In the genomic region with DNA sequence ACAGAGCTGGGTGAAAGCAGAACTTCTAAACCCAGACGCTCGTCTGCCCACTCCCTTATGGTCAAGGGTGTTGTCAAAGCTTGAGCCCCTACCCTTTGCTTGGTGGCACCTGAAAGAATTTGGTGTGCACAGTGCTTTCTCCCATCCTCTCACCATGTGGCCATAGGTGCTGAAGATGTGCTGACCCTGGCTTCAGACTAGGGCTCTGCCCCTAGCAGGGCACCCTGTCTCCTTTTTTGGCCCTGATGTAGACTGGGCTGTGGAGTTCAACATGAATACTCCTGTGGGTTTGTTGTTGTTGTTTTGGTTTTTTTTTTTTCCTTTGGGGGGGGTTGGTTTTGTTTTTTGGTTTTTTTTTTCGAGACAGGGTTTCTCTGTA, we compare ENCODE assay signal across 11 mouse cellular contexts. TPM values are rescaled to one million over a fixed set of nuclear protein-coding genes. Genes with fewer than 3 reads are reported as not detected.
DNase-seq lines count a peak whose midpoint lies in the region; ATAC-seq and TF ChIP-seq lines count a peak whose summit lies in the region.
"Had no signal": no experiment of that assay in that cellular context is flagged by ENCODE, and none has a peak within 500 bp of the region (broad histone marks: within the 10 kb centered on the region; RNA-seq: fewer than 3 reads in every experiment).

No protein-coding gene starts in this region.

- H3K36me3 ChIP-seq in heart, embryonic 11.5 days (ENCODE audit: control insufficient read depth, insufficient read depth, low read length): no peaks in the 10 kb centered on the region
- no peaks in the 10 kb centered on the region for H3K36me3 ChIP-seq in heart, embryonic 10.5 days
- H3K36me3 ChIP-seq in lung, embryonic 15.5 days: no peaks in the 10 kb centered on the region
- no peaks in the 10 kb centered on the region for H3K36me3 ChIP-seq in intestine, postnatal 0 days (ENCODE audit: control insufficient read depth, insufficient read depth)
- peaks cover 48% of the 10 kb centered on the region for H3K36me3 ChIP-seq in neural tube, embryonic 15.5 days
- H3K36me3 ChIP-seq: limb, embryonic 13.5 days had no signal

- no peaks in the 10 kb centered on the region for H3K4me1 ChIP-seq in heart, embryonic 11.5 days (ENCODE audit: control insufficient read depth, insufficient read depth, low read length)
- 0 out of 2 replicates have a peak, but pooled peaks cover 8% of the 10 kb centered on the region for H3K4me1 ChIP-seq in heart, embryonic 10.5 days
- no peaks in the 10 kb centered on the region for H3K4me1 ChIP-seq in lung, embryonic 15.5 days
- H3K4me1 ChIP-seq in intestine, postnatal 0 days (replicated peaks; ENCODE audit: control insufficient read depth, insufficient read depth, low read length): no peaks in the 10 kb centered on the region
- H3K4me1 ChIP-seq in neural tube, embryonic 15.5 days: peaks cover 15% of the 10 kb centered on the region; the same call in 1 of the 2 replicates
- H3K4me1 ChIP-seq: limb, embryonic 13.5 days had no signal

- DNase-seq in heart, embryonic 10.5 days (ENCODE audit: low spot score): no peak
- no peak for DNase-seq in lung, adult 18-20 months
- DNase-seq in layer of hippocampus, adult 18-20 months (ENCODE audit: low spot score in 2 of 2): no peak
- no peak for DNase-seq in right cerebral cortex, postnatal 14 days

- TF ChIP-seq CTCF in intestine, postnatal 0 days (IDR thresholded peaks at IDR 0.05; ENCODE audit: low read depth): no peak

- peak overlapping the region; percentile 3; the same call in 1 of the 2 replicates for H3K9ac ChIP-seq in heart, embryonic 11.5 days (ENCODE audit: low read depth, low read length)
- no peak overlapping the region for H3K9ac ChIP-seq in lung, embryonic 15.5 days
- no peak overlapping the region for H3K9ac ChIP-seq in intestine, postnatal 0 days (ENCODE audit: low read depth, low read length)
- no peak overlapping the region for H3K9ac ChIP-seq in neural tube, embryonic 15.5 days (replicated peaks)
- H3K9ac ChIP-seq: limb, embryonic 13.5 days had no signal

- ATAC-seq in heart, embryonic 11.5 days (replicated peaks; ENCODE audit: insufficient number of reproducible peaks, low FRiP score, low TSS enrichment): no peak
- ATAC-seq in lung, embryonic 15.5 days (ENCODE audit: borderline replicate concordance, extremely low read depth, low FRiP score, low TSS enrichment): no peak
- ATAC-seq in intestine, postnatal 0 days: no peak
- peak; percentile 29; the same call in 1 of the 2 replicates for ATAC-seq in neural tube, embryonic 15.5 days (ENCODE audit: low FRiP score)

- H3K4me3 ChIP-seq in heart, embryonic 11.5 days (ENCODE audit: low read depth, low read length): no peak overlapping the region
- no peak overlapping the region for H3K4me3 ChIP-seq in heart, embryonic 10.5 days
- H3K4me3 ChIP-seq in lung, embryonic 15.5 days: no peak overlapping the region
- no peak overlapping the region for H3K4me3 ChIP-seq in intestine, postnatal 0 days (ENCODE audit: low read depth, low read length)
- H3K4me3 ChIP-seq in neural tube, embryonic 15.5 days (replicated peaks): no peak overlapping the region

- peak overlapping the region; percentile 61; the same call in 1 of the 2 replicates for H3K4me2 ChIP-seq in heart, embryonic 11.5 days
- peak overlapping the region; percentile 51; the same call in 1 of the 2 replicates for H3K4me2 ChIP-seq in lung, embryonic 15.5 days
- peak overlapping the region; percentile 58 for H3K4me2 ChIP-seq in intestine, postnatal 0 days (replicated peaks; ENCODE audit: low read depth)
- peak overlapping the region; percentile 42; the same call in 1 of the 2 replicates for H3K4me2 ChIP-seq in neural tube, embryonic 15.5 days

- no peak overlapping the region for H3K27ac ChIP-seq in heart, embryonic 11.5 days (ENCODE audit: low read depth, low read length)
- H3K27ac ChIP-seq in heart, embryonic 10.5 days: no peak overlapping the region
- no peak overlapping the region for H3K27ac ChIP-seq in lung, embryonic 15.5 days
- no peak overlapping the region for H3K27ac ChIP-seq in intestine, postnatal 0 days (ENCODE audit: low read depth, low read length)
- no peak overlapping the region; the same call in 1 of the 2 replicates for H3K27ac ChIP-seq in neural tube, embryonic 15.5 days (replicated peaks)
- H3K27ac ChIP-seq: limb, embryonic 13.5 days had no signal

- no peaks in the 10 kb centered on the region for H3K27me3 ChIP-seq in heart, embryonic 11.5 days (ENCODE audit: control insufficient read depth, insufficient read depth, low read length)
- H3K27me3 ChIP-seq in heart, embryonic 10.5 days (ENCODE audit: insufficient read depth, poor library complexity, severe bottlenecking): peaks cover 16% of the 10 kb centered on the region; the same call in 1 of the 2 replicates
- H3K27me3 ChIP-seq in lung, embryonic 15.5 days: no peaks in the 10 kb centered on the region
- no peaks in the 10 kb centered on the region for H3K27me3 ChIP-seq in intestine, postnatal 0 days (replicated peaks; ENCODE audit: control insufficient read depth, insufficient read depth, low read length)
- no peaks in the 10 kb centered on the region for H3K27me3 ChIP-seq in neural tube, embryonic 15.5 days (replicated peaks)
- H3K27me3 ChIP-seq: limb, embryonic 13.5 days had no signal

- H3K9me3 ChIP-seq in heart, embryonic 11.5 days (replicated peaks; ENCODE audit: control insufficient read depth, low read length): peaks cover 10% of the 10 kb centered on the region
- peaks cover 13% of the 10 kb centered on the region for H3K9me3 ChIP-seq in heart, embryonic 10.5 days
- H3K9me3 ChIP-seq in lung, embryonic 15.5 days: peaks cover 8% of the 10 kb centered on the region; the same call in 1 of the 2 replicates
- H3K9me3 ChIP-seq in intestine, postnatal 0 days (ENCODE audit: control insufficient read depth): peaks cover 6% of the 10 kb centered on the region; the same call in 1 of the 2 replicates
- 0 out of 2 replicates have a peak, but pooled peaks cover 4% of the 10 kb centered on the region for H3K9me3 ChIP-seq in neural tube, embryonic 15.5 days (replicated peaks)

- 10% methylated on average over 3 of the region's 3 CpGs for WGBS in heart, embryonic 11.5 days (ENCODE audit: insufficient replicate concordance)
- WGBS in heart, embryonic 10.5 days: 11% methylated on average over 3 of the region's 3 CpGs
- WGBS in lung, embryonic 15.5 days: 13% methylated on average over 3 of the region's 3 CpGs
- 11% methylated on average over 3 of the region's 3 CpGs for WGBS in intestine, postnatal 0 days
- 28% methylated on average over 3 of the region's 3 CpGs for WGBS in neural tube, embryonic 15.5 days

RNA-seq across cellular contexts. Expression of a gene that starts 0.6 kb away (rescaled TPM):
- polyA plus RNA-seq in heart, embryonic 11.5 days (2014; fragmentation: Nextera tagmentation; extraction: Ambion mirVana): 32.2 and 36.1 TPM in 2 replicates
- polyA plus RNA-seq in heart, embryonic 10.5 days (2016; fragmentation: Nextera tagmentation; extraction: Ambion mirVana): 36.4 and 38.6 TPM in 2 replicates
- 29.7 and 31.1 TPM in 2 replicates for polyA plus RNA-seq in lung, embryonic 15.5 days (2015; fragmentation: Nextera tagmentation; extraction: Ambion mirVana)
- 16.6 and 18.4 TPM in 2 replicates for polyA plus RNA-seq in intestine, postnatal 0 days (2015; fragmentation: Nextera tagmentation; extraction: Ambion mirVana)
- polyA plus RNA-seq in neural tube, embryonic 15.5 days (2015; fragmentation: Nextera tagmentation; extraction: Ambion mirVana): 46.8 and 52.3 TPM in 2 replicates
- 10 to 100 TPM; 54.0 to 54.7 TPM for total RNA-seq in layer of hippocampus, adult 18-20 months (2021)

RNA-seq across cellular contexts. Expression of a gene that starts 11.5 kb away (rescaled TPM):
- polyA plus RNA-seq in heart, embryonic 11.5 days (2014; fragmentation: Nextera tagmentation; extraction: Ambion mirVana): 13.6 and 13.8 TPM in 2 replicates
- polyA plus RNA-seq in heart, embryonic 10.5 days (2016; fragmentation: Nextera tagmentation; extraction: Ambion mirVana): 10.5 and 15.8 TPM in 2 replicates
- 4.6 and 11.4 TPM in 2 replicates for polyA plus RNA-seq in lung, embryonic 15.5 days (2015; fragmentation: Nextera tagmentation; extraction: Ambion mirVana)
- 22.5 and 23.9 TPM in 2 replicates for polyA plus RNA-seq in intestine, postnatal 0 days (2015; fragmentation: Nextera tagmentation; extraction: Ambion mirVana)
- polyA plus RNA-seq in neural tube, embryonic 15.5 days (2015; fragmentation: Nextera tagmentation; extraction: Ambion mirVana): 1,289 and 1,555 TPM in 2 replicates
- total RNA-seq in layer of hippocampus, adult 18-20 months (2021): 100 to 1,000 TPM; 253 to 286 TPM

RNA-seq across cellular contexts. Expression of a gene that starts 15.9 kb away (rescaled TPM):
- polyA plus RNA-seq in heart, embryonic 11.5 days (2014; fragmentation: Nextera tagmentation; extraction: Ambion mirVana): 0.06 TPM in 1 of 2 replicates, not detected in the other
- polyA plus RNA-seq in heart, embryonic 10.5 days (2016; fragmentation: Nextera tagmentation; extraction: Ambion mirVana): not detected in 2 replicates
- not detected in 2 replicates for polyA plus RNA-seq in lung, embryonic 15.5 days (2015; fragmentation: Nextera tagmentation; extraction: Ambion mirVana)
- not detected in 2 replicates for polyA plus RNA-seq in intestine, postnatal 0 days (2015; fragmentation: Nextera tagmentation; extraction: Ambion mirVana)
- polyA plus RNA-seq in neural tube, embryonic 15.5 days (2015; fragmentation: Nextera tagmentation; extraction: Ambion mirVana): 0.20 and 0.22 TPM in 2 replicates
- under 1 TPM in 1 of 2 experiments, not detected in 1; 0.07 TPM for total RNA-seq in layer of hippocampus, adult 18-20 months (2021)
- total RNA-seq: gastrocnemius, postnatal 14 days had no signal
- polyA plus RNA-seq: kidney, adult 2 months had no signal

RNA-seq across cellular contexts. Expression of a gene that starts 49.2 kb away (rescaled TPM):
- 148 and 165 TPM in 2 replicates for polyA plus RNA-seq in heart, embryonic 11.5 days (2014; fragmentation: Nextera tagmentation; extraction: Ambion mirVana)
- polyA plus RNA-seq in heart, embryonic 10.5 days (2016; fragmentation: Nextera tagmentation; extraction: Ambion mirVana): 153 and 172 TPM in 2 replicates
- polyA plus RNA-seq in lung, embryonic 15.5 days (2015; fragmentation: Nextera tagmentation; extraction: Ambion mirVana): 143 and 162 TPM in 2 replicates
- 147 and 178 TPM in 2 replicates for polyA plus RNA-seq in intestine, postnatal 0 days (2015; fragmentation: Nextera tagmentation; extraction: Ambion mirVana)
- 368 and 390 TPM in 2 replicates for polyA plus RNA-seq in neural tube, embryonic 15.5 days (2015; fragmentation: Nextera tagmentation; extraction: Ambion mirVana)
- 100 to 1,000 TPM; 487 TPM for total RNA-seq in layer of hippocampus, adult 18-20 months (2021)

RNA-seq across cellular contexts. Expression of a gene that starts 54.9 kb away (rescaled TPM):
- polyA plus RNA-seq in heart, embryonic 11.5 days (2014; fragmentation: Nextera tagmentation; extraction: Ambion mirVana): 29.8 and 32.9 TPM in 2 replicates
- polyA plus RNA-seq in heart, embryonic 10.5 days (2016; fragmentation: Nextera tagmentation; extraction: Ambion mirVana): 56.3 and 63.8 TPM in 2 replicates
- polyA plus RNA-seq in lung, embryonic 15.5 days (2015; fragmentation: Nextera tagmentation; extraction: Ambion mirVana): 48.2 and 50.5 TPM in 2 replicates
- polyA plus RNA-seq in intestine, postnatal 0 days (2015; fragmentation: Nextera tagmentation; extraction: Ambion mirVana): 30.8 and 34.7 TPM in 2 replicates
- polyA plus RNA-seq in neural tube, embryonic 15.5 days (2015; fragmentation: Nextera tagmentation; extraction: Ambion mirVana): 47.3 and 50.7 TPM in 2 replicates
- total RNA-seq in layer of hippocampus, adult 18-20 months (2021): 10 to 100 TPM; 23.6 to 24.9 TPM

Comparison
In these comparisons a context has a peak if more than half of its experiments do, and no peak if none do; other contexts are left out.
1. RNA of a gene that starts 11.5 kb away (polyA plus RNA-seq): 1,289 to 1,555 TPM in neural tube, embryonic 15.5 days; 22.5 to 23.9 TPM in intestine, postnatal 0 days, 10.5 to 15.8 TPM in heart, embryonic 10.5 days, 13.6 to 13.8 TPM in heart, embryonic 11.5 days and 4.6 to 11.4 TPM in lung, embryonic 15.5 days; every median in the first group is over 10 times any median in the second.
2. Peak in every context shown above with its lines, with median percentiles within 50 percentile points of each other: H3K4me2 ChIP-seq.